Comparison of ENCODE assay signal across 8 mouse cellular contexts in the genomic region with DNA sequence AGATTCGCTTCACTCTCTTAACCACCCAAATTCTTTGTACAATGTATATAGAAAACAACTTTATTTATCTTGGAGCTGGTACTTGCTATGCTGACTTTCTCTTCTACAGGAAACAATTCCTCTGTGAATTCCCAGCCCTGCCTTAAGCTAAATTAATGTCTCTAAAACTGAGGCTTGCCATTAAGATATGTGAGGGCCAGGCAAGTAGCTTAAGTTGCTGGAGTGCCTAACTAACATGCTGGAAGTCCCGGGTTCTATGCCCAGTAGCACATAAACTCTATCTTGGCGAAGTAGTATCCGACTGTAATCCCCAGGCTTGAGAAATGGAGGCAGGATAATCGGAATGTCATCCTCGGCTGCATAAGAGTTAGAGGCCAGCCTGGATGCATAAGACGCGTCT. TPM values are rescaled to one million over a fixed set of nuclear protein-coding genes. Genes with fewer than 3 reads are reported as not detected.
A peak's percentile ranks its signal among the peaks of the same experiment; 100 is the strongest.
DNase-seq lines count a peak whose midpoint lies in the region; ATAC-seq and TF ChIP-seq lines count a peak whose summit lies in the region.

No protein-coding gene starts in this region.

- H3K4me1 ChIP-seq in heart, embryonic 13.5 days: peaks cover 19% of the 10 kb centered on the region
- H3K4me1 ChIP-seq in CH12.LX (ENCODE audit: control insufficient read depth in 1 of 2, insufficient read depth in 2 of 2): peaks cover 0 to 24% of the 10 kb centered on the region in 2 experiments; a peak in 2 of 4 replicates
- H3K4me1 ChIP-seq in forebrain, embryonic 16.5 days (replicated peaks; ENCODE audit: control insufficient read depth, insufficient read depth, low read length): peaks cover 22% of the 10 kb centered on the region
- H3K4me1 ChIP-seq in liver, embryonic 16.5 days (ENCODE audit: control insufficient read depth, low read depth, low read length): peaks cover 15% of the 10 kb centered on the region

- no peaks in the 10 kb centered on the region; the same call in 1 of the 2 replicates for H3K36me3 ChIP-seq in heart, embryonic 13.5 days
- H3K36me3 ChIP-seq in CH12.LX (replicated peaks in 1 of 2; ENCODE audit: control insufficient read depth in 1 of 2, insufficient read depth in 1 of 2, low read length in 1 of 2): peaks cover 0 to 12% of the 10 kb centered on the region in 2 experiments
- H3K36me3 ChIP-seq in forebrain, embryonic 16.5 days (ENCODE audit: control insufficient read depth, insufficient read depth): no peaks in the 10 kb centered on the region
- no peaks in the 10 kb centered on the region for H3K36me3 ChIP-seq in liver, embryonic 16.5 days (ENCODE audit: control insufficient read depth, insufficient read depth)

- peak overlapping the region; percentile 84 for H3K4me3 ChIP-seq in heart, embryonic 13.5 days
- H3K4me3 ChIP-seq in CH12.LX (replicated peaks in 1 of 3; ENCODE audit: low read depth in 2 of 3, low read length in 2 of 3, poor library complexity in 1 of 3): peak overlapping the region; percentile 5 to 87 (median 62)
- no peak overlapping the region for H3K4me3 ChIP-seq in forebrain, embryonic 16.5 days (replicated peaks; ENCODE audit: low read length)
- H3K4me3 ChIP-seq in liver, embryonic 16.5 days (ENCODE audit: low read depth, low read length): peak overlapping the region; percentile 96

- 41% methylated on average over 8 of the region's 8 CpGs for WGBS in heart, embryonic 13.5 days
- 47% methylated on average over 8 of the region's 8 CpGs for WGBS in forebrain, embryonic 16.5 days
- WGBS in liver, embryonic 16.5 days (ENCODE audit: insufficient replicate concordance): 34% methylated on average over 8 of the region's 8 CpGs

- intact Hi-C loops in heart, postnatal 25 days (cut with DNase I): loop anchor here (2.0 kb wide), 1 partner anchor 21 kb away; the partner anchor contains the start of gene Hat1

- peak overlapping the region; percentile 56; the same call in 1 of the 2 replicates for H3K9ac ChIP-seq in heart, embryonic 13.5 days
- peak overlapping the region; percentile 62; the same call in 1 of the 2 replicates for H3K9ac ChIP-seq in CH12.LX (ENCODE audit: insufficient read depth, low read depth)
- no peak overlapping the region for H3K9ac ChIP-seq in forebrain, embryonic 16.5 days (replicated peaks; ENCODE audit: low read depth, low read length)
- H3K9ac ChIP-seq in liver, embryonic 16.5 days (ENCODE audit: low read depth, low read length): peak overlapping the region; percentile 45

- H3K9me3 ChIP-seq in heart, embryonic 13.5 days: no peaks in the 10 kb centered on the region
- no peaks in the 10 kb centered on the region for H3K9me3 ChIP-seq in CH12.LX (replicated peaks; ENCODE audit: low read length)
- H3K9me3 ChIP-seq in forebrain, embryonic 16.5 days (ENCODE audit: control insufficient read depth, low read length): no peaks in the 10 kb centered on the region
- no peaks in the 10 kb centered on the region for H3K9me3 ChIP-seq in liver, embryonic 16.5 days (replicated peaks; ENCODE audit: control insufficient read depth, low read length)

- dilution Hi-C loops in CH12.LX (cut with MboI; ENCODE audit: extremely low pct_ligation_motif_present, extremely low pct_unique_long_range_greater_than_20kb, low sequenced_read_pairs): no loop called here

- TF ChIP-seq EP300 in CH12.LX (IDR thresholded peaks at IDR 0.05; ENCODE audit: low read length): no peak

- 0 out of 2 replicates have a peak overlapping the region, but pooled peaks have one; percentile 48 for H3K27ac ChIP-seq in heart, embryonic 13.5 days (replicated peaks)
- H3K27ac ChIP-seq in CH12.LX (ENCODE audit: insufficient read depth, low read depth): no peak overlapping the region
- no peak overlapping the region for H3K27ac ChIP-seq in forebrain, embryonic 16.5 days (ENCODE audit: low read length)
- peak overlapping the region; percentile 42; the same call in 1 of the 2 replicates for H3K27ac ChIP-seq in liver, embryonic 16.5 days (ENCODE audit: low read length)

- peaks cover 14% of the 10 kb centered on the region for H3K79me2 ChIP-seq in CH12.LX (replicated peaks; ENCODE audit: control insufficient read depth, extremely low read depth, insufficient read depth, poor library complexity, severe bottlenecking)

- no peak for DNase-seq in heart, postnatal 25 days (ENCODE audit: low spot score)
- no peak for DNase-seq in CH12.LX (ENCODE audit: extremely low read depth)
- no peak for DNase-seq in adrenal gland, adult 18-20 months (ENCODE audit: low spot score in 2 of 2)
- no peak for DNase-seq in layer of hippocampus, adult 11-12 months (ENCODE audit: low spot score)
- DNase-seq in lung, adult 18-20 months: no peak

- TF ChIP-seq POLR2A in CH12.LX (IDR thresholded peaks at IDR 0.05; ENCODE audit: low read depth, low read length): no peak

- no peak for TF ChIP-seq RAD21 in CH12.LX (IDR thresholded peaks at IDR 0.05; ENCODE audit: low read depth, low read length)

- in situ Hi-C loops in CH12.LX (cut with MboI; ENCODE audit: low pct_ligation_motif_present, low pct_unique_long_range_greater_than_20kb, low sequenced_read_pairs): no loop called here

- TF ChIP-seq CTCF in CH12.LX (conservative IDR thresholded peaks at IDR 0.05 in 1 of 2, IDR thresholded peaks at IDR 0.05 in 1 of 2; ENCODE audit: low read depth in 2 of 2, low read length in 2 of 2): no peak

- no peaks in the 10 kb centered on the region for H3K27me3 ChIP-seq in heart, embryonic 13.5 days (replicated peaks)
- H3K27me3 ChIP-seq in CH12.LX (replicated peaks): no peaks in the 10 kb centered on the region
- H3K27me3 ChIP-seq in forebrain, embryonic 16.5 days (replicated peaks; ENCODE audit: control insufficient read depth, insufficient read depth, low read length): no peaks in the 10 kb centered on the region
- no peaks in the 10 kb centered on the region for H3K27me3 ChIP-seq in liver, embryonic 16.5 days (ENCODE audit: control insufficient read depth, insufficient read depth, low read depth, low read length)

- H3K4me2 ChIP-seq in heart, embryonic 13.5 days: peak overlapping the region; percentile 78
- peak overlapping the region; percentile 63 for H3K4me2 ChIP-seq in CH12.LX (ENCODE audit: insufficient read depth, low read depth, poor library complexity, severe bottlenecking)
- H3K4me2 ChIP-seq in forebrain, embryonic 16.5 days (ENCODE audit: low read length): peak overlapping the region; percentile 22
- peak overlapping the region; percentile 89 for H3K4me2 ChIP-seq in liver, embryonic 16.5 days (ENCODE audit: low read depth, low read length)

- ATAC-seq in heart, embryonic 13.5 days (ENCODE audit: extremely low read depth, insufficient number of reproducible peaks, low FRiP score, low TSS enrichment): no peak
- 0 out of 2 replicates have a peak, but pooled peaks have one; percentile 1 for ATAC-seq in forebrain, embryonic 16.5 days
- no peak for ATAC-seq in liver, embryonic 16.5 days (ENCODE audit: low read depth)

TF ChIP-seq in CH12.LX, 34 proteins besides CTCF, POLR2A, EP300 and RAD21:
- no peak for TF ChIP-seq NRF1 (IDR thresholded peaks at IDR 0.05; ENCODE audit: low read depth, low read length)
- no peak for TF ChIP-seq MYC (IDR thresholded peaks at IDR 0.05; ENCODE audit: low read depth, low read length)
- no peak for TF ChIP-seq SMC3 (IDR thresholded peaks at IDR 0.05; ENCODE audit: low read depth, low read length)
- TF ChIP-seq UBTF (IDR thresholded peaks at IDR 0.05; ENCODE audit: low read depth, low read length): no peak
- TF ChIP-seq MEF2A (IDR thresholded peaks at IDR 0.05; ENCODE audit: borderline replicate concordance, low read depth, low read length): no peak
- no peak for TF ChIP-seq POLR2AphosphoS2 (IDR thresholded peaks at IDR 0.05; ENCODE audit: low read depth, low read length)
- no peak for TF ChIP-seq HCFC1 (IDR thresholded peaks at IDR 0.05; ENCODE audit: low read depth, low read length)
- no peak for TF ChIP-seq JUND (conservative IDR thresholded peaks at IDR 0.05; ENCODE audit: low read depth, low read length)
- no peak for TF ChIP-seq ZMIZ1 (IDR thresholded peaks at IDR 0.05; ENCODE audit: low read depth, low read length)
- no peak for TF ChIP-seq IRF4 (IDR thresholded peaks at IDR 0.05; ENCODE audit: low read depth, low read length)
- no peak for TF ChIP-seq KAT2A (IDR thresholded peaks at IDR 0.05; ENCODE audit: insufficient replicate concordance, low read length)
- no peak for TF ChIP-seq GABPA (IDR thresholded peaks at IDR 0.05; ENCODE audit: insufficient replicate concordance, low read depth, low read length)
- TF ChIP-seq BHLHE40 (IDR thresholded peaks at IDR 0.05; ENCODE audit: low read depth, low read length): no peak
TF ChIP-seq in CH12.LX: peak in this region for 0.

RNA-seq across cellular contexts. Expression of gene Slc25a12, which starts 0.5 kb away (rescaled TPM):
- polyA plus RNA-seq in heart, embryonic 13.5 days (2015; fragmentation: Nextera tagmentation; extraction: Ambion mirVana): 90.1 and 90.9 TPM in 2 replicates
- total RNA-seq in heart, postnatal 25 days (2021): 100 to 1,000 TPM; 264 to 279 TPM
- total RNA-seq in CH12.LX (2012; rRNA removed) (97.1 and 105 TPM in 2 replicates), CH12.LX (2014; rRNA removed) (115 and 123 TPM in 2 replicates)
- polyA plus RNA-seq in CH12.LX (2012; ENCODE audit: insufficient read length, low read depth): 178 and 211 TPM in 2 replicates
- polyA plus RNA-seq in forebrain, embryonic 16.5 days (2015; fragmentation: Nextera tagmentation; extraction: Ambion mirVana): 79.6 and 86.7 TPM in 2 replicates
- polyA plus RNA-seq in liver, embryonic 16.5 days (2015; fragmentation: Nextera tagmentation; extraction: Ambion mirVana): 22.6 and 24.4 TPM in 2 replicates
- total RNA-seq in adrenal gland, adult 18-20 months (2021): 10 to 100 TPM; 43.0 to 78.8 TPM

RNA-seq across cellular contexts. Expression of gene Hat1, which starts 20.7 kb away (rescaled TPM):
- polyA plus RNA-seq in heart, embryonic 13.5 days (2015; fragmentation: Nextera tagmentation; extraction: Ambion mirVana): 117 and 133 TPM in 2 replicates
- total RNA-seq in heart, postnatal 25 days (2021): 10 to 100 TPM; 26.6 to 29.6 TPM
- total RNA-seq in CH12.LX (2012; rRNA removed) (91.6 and 109 TPM in 2 replicates), CH12.LX (2014; rRNA removed) (292 and 310 TPM in 2 replicates)
- polyA plus RNA-seq in CH12.LX (2012; ENCODE audit: insufficient read length, low read depth): 167 and 184 TPM in 2 replicates
- 72.8 and 78.8 TPM in 2 replicates for polyA plus RNA-seq in forebrain, embryonic 16.5 days (2015; fragmentation: Nextera tagmentation; extraction: Ambion mirVana)
- 79.8 and 95.7 TPM in 2 replicates for polyA plus RNA-seq in liver, embryonic 16.5 days (2015; fragmentation: Nextera tagmentation; extraction: Ambion mirVana)
- 10 to 100 TPM; 22.2 to 26.9 TPM for total RNA-seq in adrenal gland, adult 18-20 months (2021)

Comparison
In these comparisons a context has a peak if more than half of its experiments do, and no peak if none do; other contexts are left out.
1. H3K27ac ChIP-seq: peak in heart, embryonic 13.5 days (single experiment) and liver, embryonic 16.5 days (single experiment); none in CH12.LX (single experiment) and forebrain, embryonic 16.5 days (single experiment).
2. H3K4me2 ChIP-seq: peak in every context shown above with its lines; median percentile 89 in liver, embryonic 16.5 days; 78 in heart, embryonic 13.5 days; 63 in CH12.LX; 22 in forebrain, embryonic 16.5 days.